Mouse (Mus musculus) thymus, adult 2 months (tissue): Measurements from ENCODE around the gene Mrps10.

Experiments used
- CTCF ChIP-seq: fragments of 200-500 bp; IDR thresholded peaks from 2 replicates; pipeline ENCODE4 v1.5.1; 2012; ENCODE audit warnings: mild to moderate bottlenecking, control low read depth, low read length, moderate library complexity, borderline replicate concordance; ENCODE audit not compliant: control insufficient read depth, poor library complexity, insufficient read depth; ENCODE audit errors: extremely low read depth
- POLR2A ChIP-seq: fragments of 200-500 bp; IDR thresholded peaks from 2 replicates; pipeline ENCODE4 v1.6.1; 2012; ENCODE audit warnings: mild to moderate bottlenecking, low read length, control low read depth, moderate library complexity; ENCODE audit not compliant: control insufficient read depth, poor library complexity, insufficient read depth; ENCODE audit errors: extremely low read depth

GRCm38 (mm10) chr17:47395376-47395913 lies 26.8 kb downstream of the Mrps10 start:
- TF ChIP-seq CTCF (no peak), POLR2A (no peak)
